1 mouse cellular context compared by ENCODE assay signal in the genomic region with DNA sequence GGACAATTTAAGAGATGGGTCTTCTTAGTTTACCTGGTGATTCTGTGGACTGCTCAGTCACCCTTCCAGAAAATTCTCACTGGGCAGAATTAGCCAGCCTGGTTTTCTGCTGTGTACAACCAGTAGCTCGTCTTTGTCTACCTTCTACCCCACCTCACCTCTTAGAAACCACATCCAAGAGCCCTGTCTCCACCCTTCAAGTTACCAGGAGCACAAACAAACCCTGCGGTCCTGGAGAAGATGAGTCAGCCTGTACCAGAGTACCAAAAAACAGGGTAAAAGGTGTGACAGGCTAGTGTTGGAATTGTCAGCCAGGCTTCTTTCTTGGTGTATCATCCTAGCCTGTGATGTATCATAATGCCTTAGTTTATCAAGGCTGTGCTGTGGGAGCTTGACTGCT.
TF ChIP-seq lines count a peak whose summit lies in the region.

No protein-coding gene starts in this region.

TF ChIP-seq in CH12.LX, 34 proteins besides CTCF, POLR2A, EP300 and RAD21:
- TF ChIP-seq MXI1 (IDR thresholded peaks at IDR 0.05; ENCODE audit: low read depth, low read length) (0 out of 2 replicates have a peak, but pooled peaks have one; percentile 30), MEF2A (IDR thresholded peaks at IDR 0.05; ENCODE audit: borderline replicate concordance, low read depth, low read length) (no peak)
